Mouse (Mus musculus) megakaryocyte, embryonic 14.5 days (primary cell): ENCODE data around the gene Cd164l2. TPM values are rescaled to one million over a fixed set of nuclear protein-coding genes. Genes with fewer than 3 reads are reported as not detected.

Experiments
- H3K27me3 ChIP-seq: replicated peaks from 2 replicates; pipeline ENCODE3; 2012; ENCODE audit warnings: inconsistent platforms
- H3K36me3 ChIP-seq: replicated peaks from 2 replicates; pipeline ENCODE3; 2012; ENCODE audit warnings: low read length, inconsistent platforms, mixed read lengths
- H3K4me1 ChIP-seq: 2 replicates; pipeline ENCODE4 v1.6.1; 2012; ENCODE audit warnings: inconsistent platforms
- H3K4me3 ChIP-seq: replicated peaks from 2 replicates; pipeline ENCODE3; 2012; ENCODE audit warnings: moderate library complexity, mild to moderate bottlenecking, inconsistent platforms
- H3K9me3 ChIP-seq: 2 replicates; pipeline ENCODE4 v1.6.1; 2012; ENCODE audit warnings: inconsistent platforms
- FLI1 ChIP-seq: IDR thresholded peaks from 2 replicates; pipeline ENCODE4 v1.6.1; 2012; ENCODE audit warnings: low read length, inconsistent platforms, mixed read lengths
- GATA1 ChIP-seq: IDR thresholded peaks from 3 replicates; pipeline ENCODE4 v1.6.1; 2012; ENCODE audit warnings: mixed read lengths, low read length, inconsistent platforms, borderline replicate concordance
- polyA plus RNA-seq: library from polyadenylated mRNA; stranded (reverse); fragments of >175 nt; gene quantifications from 2 replicates; pipeline ENCODE4 v1.2.3, GENCODE M21; 2012; ENCODE audit warnings: low replicate concordance; ENCODE audit not compliant: insufficient read depth

Cd164l2 gene
- polyA plus RNA-seq, 1 experiment = 1.7 TPM

- Histone ChIP-seq H3K27me3 (peaks cover 85% of the 10 kb centered on the region), H3K4me3 (no peak overlapping the region), H3K36me3 (no peaks in the 10 kb centered on the region), H3K4me1 (peaks cover 30% of the 10 kb centered on the region), H3K9me3 (no peaks in the 10 kb centered on the region)
- TF ChIP-seq FLI1 = no peak
- TF ChIP-seq GATA1 = no peak
Observed at GRCm38 (mm10) chr4:133217641-133218040, 5.7 kb downstream of the Cd164l2 start.

- Histone ChIP-seq H3K27me3 (peaks cover 85% of the 10 kb centered on the region), H3K4me3 (no peak overlapping the region)
Observed at GRCm38 (mm10) chr4:133218745-133219144, 6.8 kb downstream of the Cd164l2 start.

GRCm38 (mm10) chr4:133220656-133221055, 8.7 kb downstream of the Cd164l2 start:
- Histone ChIP-seq H3K4me1 (peaks cover 21% of the 10 kb centered on the region), H3K36me3 (no peaks in the 10 kb centered on the region), H3K9me3 (no peaks in the 10 kb centered on the region), H3K27me3 (peaks cover 83% of the 10 kb centered on the region), H3K4me3 (no peak overlapping the region)
- TF ChIP-seq FLI1 (no peak), GATA1 (no peak)

More at GRCm38 (mm10) chr4:133218745-133219144, 6.8 kb downstream of the Cd164l2 start:
- Histone ChIP-seq H3K36me3 (no peaks in the 10 kb centered on the region), H3K9me3 (no peaks in the 10 kb centered on the region), H3K4me1 (peaks cover 24% of the 10 kb centered on the region)
- no peak for TF ChIP-seq GATA1
- no peak for TF ChIP-seq FLI1

DNA sequence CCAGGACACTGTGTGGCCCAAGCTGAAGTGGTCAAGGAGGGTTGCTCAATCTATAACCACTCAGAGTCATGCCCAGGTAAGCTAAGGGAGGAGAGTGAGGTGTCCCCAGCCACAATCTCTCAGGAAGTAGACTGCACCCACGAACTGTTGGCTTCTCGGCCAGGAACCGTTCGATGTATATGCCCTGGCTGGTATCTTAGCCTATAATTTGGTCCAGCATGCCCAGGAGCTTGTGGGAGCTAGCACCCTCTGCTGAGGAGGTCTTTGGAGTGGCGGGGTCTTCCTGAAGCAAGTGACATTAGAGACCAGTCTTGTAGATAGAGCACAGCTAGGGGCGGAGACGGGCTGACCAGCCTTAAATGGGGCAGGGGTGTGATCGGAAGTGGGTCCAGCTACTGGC, 9.8 kb downstream of the Cd164l2 start:
- H3K9me3 ChIP-seq = no peaks in the 10 kb centered on the region
- no peak overlapping the region for H3K4me3 ChIP-seq
- no peaks in the 10 kb centered on the region for H3K36me3 ChIP-seq
- peaks cover 86% of the 10 kb centered on the region for H3K27me3 ChIP-seq
- H3K4me1 ChIP-seq = peaks cover 26% of the 10 kb centered on the region
- TF ChIP-seq GATA1 (no peak), FLI1 (no peak)

GRCm38 (mm10) chr4:133223875-133224274, 11.9 kb downstream of the Cd164l2 start:
- peaks cover 21% of the 10 kb centered on the region for H3K4me1 ChIP-seq
- no peaks in the 10 kb centered on the region for H3K9me3 ChIP-seq
- TF ChIP-seq FLI1 = no peak
- no peak for TF ChIP-seq GATA1
- H3K36me3 ChIP-seq = no peaks in the 10 kb centered on the region
- peaks cover 75% of the 10 kb centered on the region for H3K27me3 ChIP-seq
- H3K4me3 ChIP-seq = no peak overlapping the region

DNA sequence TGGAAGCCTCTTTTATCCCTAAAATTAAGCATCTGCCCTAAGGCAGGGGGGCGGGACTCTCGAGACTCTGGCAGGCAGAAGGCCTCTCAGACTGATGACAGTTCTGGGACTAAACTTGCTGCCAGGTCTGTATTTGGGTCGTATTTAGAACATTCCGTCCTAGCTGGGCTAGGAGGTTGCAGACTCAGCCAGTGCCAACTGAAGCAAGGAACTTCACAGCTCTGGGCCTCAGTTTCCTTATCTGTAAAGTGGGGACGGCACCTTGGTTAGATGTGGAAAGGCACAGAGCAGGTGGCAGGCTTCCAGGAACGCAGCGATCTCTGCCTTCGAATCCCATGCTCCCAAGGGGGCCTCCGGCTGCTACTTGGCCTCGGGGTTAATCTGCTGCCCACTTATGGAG, 14.1 kb downstream of the Cd164l2 start:
- TF ChIP-seq GATA1 (no peak), FLI1 (no peak)
- H3K27me3 ChIP-seq = peaks cover 74% of the 10 kb centered on the region
- H3K4me3 ChIP-seq = no peak overlapping the region
- peaks cover 15% of the 10 kb centered on the region for H3K4me1 ChIP-seq
- H3K36me3 ChIP-seq = no peaks in the 10 kb centered on the region
- H3K9me3 ChIP-seq = peaks cover 5% of the 10 kb centered on the region; the same call in 1 of the 2 replicates

DNA sequence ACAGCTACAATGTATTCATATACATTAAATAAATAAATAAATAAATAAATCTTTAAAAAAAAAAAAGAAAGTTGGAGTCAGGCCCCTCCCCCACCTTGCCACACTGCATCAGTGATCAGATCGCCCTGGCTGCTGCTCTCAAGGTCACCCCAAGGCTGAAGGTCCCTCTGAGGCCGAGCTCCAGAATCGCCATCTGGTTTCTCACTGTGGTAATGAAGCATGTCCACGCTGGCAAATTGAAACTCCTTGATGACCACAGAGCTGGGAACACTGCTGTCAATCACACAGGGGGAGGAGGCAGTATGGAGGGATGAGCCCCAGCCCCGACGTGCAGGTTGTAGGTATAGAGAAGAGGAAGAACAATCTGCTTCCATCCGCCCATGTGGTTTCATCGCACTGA, 15.7 kb downstream of the Cd164l2 start:
- H3K4me3 ChIP-seq = peak overlapping the region; percentile 18
- peaks cover 14% of the 10 kb centered on the region for H3K4me1 ChIP-seq
- no peaks in the 10 kb centered on the region for H3K36me3 ChIP-seq
- H3K9me3 ChIP-seq = peaks cover 12% of the 10 kb centered on the region; the same call in 1 of the 2 replicates
- peaks cover 73% of the 10 kb centered on the region for H3K27me3 ChIP-seq
- TF ChIP-seq FLI1 (no peak), GATA1 (no peak)

DNA sequence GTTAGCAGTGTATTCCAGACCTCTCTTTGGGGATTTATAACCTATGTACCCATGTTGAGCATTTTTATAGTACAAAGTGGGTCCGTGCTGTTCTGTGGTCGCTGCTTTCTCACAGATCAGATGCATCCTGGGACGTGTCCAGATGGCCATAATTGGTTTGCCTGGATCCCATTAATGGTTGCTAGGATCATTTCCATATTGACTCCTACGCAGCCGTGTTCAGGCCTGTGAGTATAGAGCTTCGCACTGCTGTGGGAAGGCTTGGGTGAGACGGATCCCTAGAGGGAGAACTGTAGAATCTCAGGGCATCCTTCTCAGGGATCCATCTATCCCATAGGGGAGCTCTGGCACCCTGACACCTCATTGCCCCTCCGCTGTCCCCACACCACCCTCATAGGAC, 17.7 kb downstream of the Cd164l2 start:
- H3K27me3 ChIP-seq = peaks cover 63% of the 10 kb centered on the region

DNA sequence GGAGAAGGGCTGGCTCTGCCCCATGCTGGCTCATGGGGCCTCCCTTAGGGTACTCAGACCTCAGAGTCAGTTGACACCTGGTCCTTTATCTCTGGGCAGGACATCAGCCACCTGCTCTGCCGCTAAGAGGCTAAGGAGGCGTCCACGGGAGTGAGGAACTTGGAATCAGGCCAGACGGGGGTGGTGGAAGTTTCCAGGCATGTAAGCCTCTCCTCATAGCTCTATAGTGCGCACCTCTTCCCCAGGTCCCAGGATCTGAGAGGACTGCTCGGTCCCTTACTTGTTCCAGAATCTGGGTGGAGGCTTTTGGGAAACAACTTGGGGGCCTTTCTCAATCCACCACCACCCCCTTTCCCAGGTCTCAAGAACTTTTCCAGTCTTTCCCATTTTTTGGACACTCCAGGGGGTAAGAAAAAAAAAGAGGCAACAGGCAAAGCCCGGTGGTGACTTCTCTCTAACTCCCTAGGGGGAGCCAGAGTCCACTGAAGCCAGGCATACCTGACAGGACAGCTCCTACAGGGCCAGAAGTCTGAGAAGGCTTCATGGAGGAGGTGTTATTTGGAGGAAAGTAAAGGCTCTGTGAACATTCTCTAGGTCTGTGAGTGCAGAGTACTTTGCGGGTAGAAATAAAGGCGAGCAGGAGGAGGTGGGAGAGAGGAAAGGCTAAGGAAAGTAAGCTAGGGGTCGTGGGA, 21.5 kb downstream of the Cd164l2 start:
- H3K9me3 ChIP-seq = peaks cover 12% of the 10 kb centered on the region; the same call in 1 of the 2 replicates
- H3K27me3 ChIP-seq = peaks cover 62% of the 10 kb centered on the region
- H3K4me3 ChIP-seq = no peak overlapping the region
- TF ChIP-seq FLI1 = no peak
- TF ChIP-seq GATA1 = no peak
- peaks cover 22% of the 10 kb centered on the region for H3K4me1 ChIP-seq
- no peaks in the 10 kb centered on the region for H3K36me3 ChIP-seq

More for the DNA sequence above, 17.7 kb downstream of the Cd164l2 start:
- Histone ChIP-seq H3K36me3 (no peaks in the 10 kb centered on the region), H3K9me3 (peaks cover 12% of the 10 kb centered on the region; the same call in 1 of the 2 replicates), H3K4me1 (peaks cover 13% of the 10 kb centered on the region; the same call in 1 of the 2 replicates), H3K4me3 (no peak overlapping the region)
- TF ChIP-seq GATA1 = no peak

GRCm38 (mm10) chr4:133234771-133235170, 22.8 kb downstream of the Cd164l2 start:
- TF ChIP-seq GATA1 = no peak
- no peak for TF ChIP-seq FLI1
- Histone ChIP-seq H3K4me3 (no peak overlapping the region), H3K27me3 (peaks cover 56% of the 10 kb centered on the region), H3K4me1 (peaks cover 30% of the 10 kb centered on the region), H3K36me3 (no peaks in the 10 kb centered on the region), H3K9me3 (peaks cover 8% of the 10 kb centered on the region; the same call in 1 of the 2 replicates)

- Histone ChIP-seq H3K36me3 (no peaks in the 10 kb centered on the region), H3K9me3 (peaks cover 8% of the 10 kb centered on the region; the same call in 1 of the 2 replicates), H3K4me1 (peaks cover 32% of the 10 kb centered on the region), H3K4me3 (no peak overlapping the region), H3K27me3 (peaks cover 55% of the 10 kb centered on the region)
- TF ChIP-seq GATA1 (no peak), FLI1 (no peak)
Observed at GRCm38 (mm10) chr4:133235415-133235814, 23.5 kb downstream of the Cd164l2 start.
